Mouse (Mus musculus) MEL (cell line): ENCODE measurements around the gene Agbl2. TPM values are rescaled to one million over a fixed set of nuclear protein-coding genes. Genes with fewer than 3 reads are reported as not detected.
A peak's percentile ranks its signal among the peaks of the same experiment; 100 is the strongest.

ENCODE experiments used
- DNase-seq: peaks from one replicate; pipeline ENCODE4 v3.0.0; 2011; ENCODE audit warnings: low read depth, low spot score
- H3K27ac ChIP-seq: 2 replicates; pipeline ENCODE4 v1.5.1; 2012; ENCODE audit warnings: low read depth, mild to moderate bottlenecking, control low read depth, low read length, moderate library complexity; ENCODE audit not compliant: control insufficient read depth
- H3K27me3 ChIP-seq, 2 experiments: fragments of 150-350 bp in 1 of 2; sonication (generic) in 1 of 2; 2 replicates each; pipeline ENCODE4 v1.6.1; 2012; ENCODE audit warnings: low read length in 2 of 2, mild to moderate bottlenecking in 2 of 2, improper control_type of control experiment in 1 of 2, moderate library complexity in 1 of 2; ENCODE audit not compliant: insufficient read depth in 2 of 2, control insufficient read depth in 1 of 2
- H3K36me3 ChIP-seq, 2 experiments: 2 replicates each; pipeline ENCODE4 v1.6.1; 2012 to 2014; ENCODE audit warnings: low read length in 2 of 2, improper control_type of control experiment in 1 of 2, inconsistent platforms in 1 of 2, mild to moderate bottlenecking in 1 of 2; ENCODE audit not compliant: insufficient read depth in 2 of 2, control insufficient read depth in 1 of 2
- H3K4me1 ChIP-seq, 2 experiments: fragments of 150-350 bp in 1 of 2; sonication (generic) in 1 of 2; 2 replicates each; pipeline ENCODE4 v1.6.1; 2012; ENCODE audit warnings: low read length in 2 of 2, improper control_type of control experiment in 1 of 2, mild to moderate bottlenecking in 1 of 2; ENCODE audit not compliant: insufficient read depth in 2 of 2, control insufficient read depth in 1 of 2
- H3K4me3 ChIP-seq, 2 experiments: fragments of 150-350 bp in 1 of 2; sonication (generic) in 1 of 2; 2 replicates each; pipeline ENCODE4 v1.5.1; 2012; ENCODE audit warnings: low read depth in 2 of 2, low read length in 2 of 2, mild to moderate bottlenecking in 2 of 2, moderate library complexity in 2 of 2, control low read depth in 1 of 2, improper control_type of control experiment in 1 of 2; ENCODE audit not compliant: control insufficient read depth in 1 of 2, insufficient read depth in 1 of 2
- H3K79me2 ChIP-seq: 2 replicates; pipeline ENCODE4 v1.6.1; 2012; ENCODE audit warnings: mild to moderate bottlenecking, low read length, moderate library complexity; ENCODE audit not compliant: control insufficient read depth, poor library complexity, insufficient read depth
- H3K9ac ChIP-seq: 2 replicates; pipeline ENCODE4 v1.6.1; 2012; ENCODE audit warnings: low read depth, mild to moderate bottlenecking, control low read depth, low read length, moderate library complexity; ENCODE audit not compliant: control insufficient read depth, poor library complexity, severe bottlenecking
- H3K9me3 ChIP-seq: fragments of 150-350 bp; sonication (generic); replicated peaks from 2 replicates; pipeline ENCODE4 v1.6.1; 2012; ENCODE audit warnings: mild to moderate bottlenecking, low read length, improper control_type of control experiment, moderate library complexity; ENCODE audit not compliant: insufficient read depth
- BHLHE40 ChIP-seq: IDR thresholded peaks from 2 replicates; pipeline ENCODE4 v1.6.1; 2012; ENCODE audit warnings: low read depth, mild to moderate bottlenecking, inconsistent platforms, low read length, improper control_type of control experiment, borderline replicate concordance
- CHD1 ChIP-seq: IDR thresholded peaks from 2 replicates; pipeline ENCODE4 v1.6.1; 2012; ENCODE audit warnings: low read depth, mild to moderate bottlenecking, inconsistent platforms, low read length, improper control_type of control experiment
- E2F4 ChIP-seq: IDR thresholded peaks from 2 replicates; pipeline ENCODE4 v1.6.1; 2011; ENCODE audit warnings: low read depth, low read length, improper control_type of control experiment, borderline replicate concordance
- ELF1 ChIP-seq: IDR thresholded peaks from 2 replicates; pipeline ENCODE4 v1.6.1; 2014; ENCODE audit warnings: low read depth, mild to moderate bottlenecking, inconsistent platforms, low read length, improper control_type of control experiment, moderate library complexity
- GABPA ChIP-seq: IDR thresholded peaks from 2 replicates; pipeline ENCODE4 v1.6.1; 2012; ENCODE audit warnings: low read depth, mild to moderate bottlenecking, inconsistent platforms, low read length, improper control_type of control experiment, moderate library complexity
- GATA1 ChIP-seq: IDR thresholded peaks from 2 replicates; pipeline ENCODE4 v1.6.1; 2011; ENCODE audit warnings: low read depth, low read length, improper control_type of control experiment
- HCFC1 ChIP-seq: IDR thresholded peaks from 2 replicates; pipeline ENCODE4 v1.6.1; 2012; ENCODE audit warnings: low read depth, mild to moderate bottlenecking, inconsistent platforms, low read length, improper control_type of control experiment, moderate library complexity
- JUND ChIP-seq: IDR thresholded peaks from 2 replicates; pipeline ENCODE4 v1.6.1; 2011; ENCODE audit warnings: low read depth, mild to moderate bottlenecking, improper control_type of control experiment, low read length
- KAT2A ChIP-seq: conservative IDR thresholded peaks from 2 replicates; pipeline ENCODE4 v1.6.1; 2012; ENCODE audit warnings: low read depth, low read length, improper control_type of control experiment, inconsistent platforms
- MAZ ChIP-seq: IDR thresholded peaks from 2 replicates; pipeline ENCODE4 v1.6.1; 2012; ENCODE audit warnings: low read depth, mild to moderate bottlenecking, inconsistent platforms, low read length, improper control_type of control experiment
- MEF2A ChIP-seq: IDR thresholded peaks from 2 replicates; pipeline ENCODE4 v1.6.1; 2014; ENCODE audit warnings: low read depth, mild to moderate bottlenecking, inconsistent platforms, low read length, improper control_type of control experiment; ENCODE audit not compliant: poor library complexity, insufficient replicate concordance, severe bottlenecking; ENCODE audit errors: extremely low read depth
- MXI1 ChIP-seq: IDR thresholded peaks from 2 replicates; pipeline ENCODE4 v1.6.1; 2011; ENCODE audit warnings: mild to moderate bottlenecking, low read depth, low read length, improper control_type of control experiment
- MYB ChIP-seq: IDR thresholded peaks from 2 replicates; pipeline ENCODE4 v1.6.1; 2011; ENCODE audit warnings: mild to moderate bottlenecking, low read depth, low read length, improper control_type of control experiment
- MYC ChIP-seq: IDR thresholded peaks from 2 replicates; pipeline ENCODE4 v1.6.1; 2011; ENCODE audit warnings: low read depth, mild to moderate bottlenecking, low read length, improper control_type of control experiment, moderate library complexity
- NRF1 ChIP-seq: IDR thresholded peaks from 2 replicates; pipeline ENCODE4 v1.6.1; 2014; ENCODE audit warnings: low read depth, mild to moderate bottlenecking, inconsistent platforms, low read length, improper control_type of control experiment, moderate library complexity; ENCODE audit not compliant: poor library complexity, insufficient read depth, severe bottlenecking
- POLR2A ChIP-seq, 2 experiments: IDR thresholded peaks; 2 replicates each; pipeline ENCODE4 v1.6.1; 2011 to 2012; ENCODE audit warnings: low read length in 2 of 2, mild to moderate bottlenecking in 2 of 2, control low read depth in 1 of 2, improper control_type of control experiment in 1 of 2, low read depth in 1 of 2, moderate library complexity in 1 of 2; ENCODE audit not compliant: control insufficient read depth in 1 of 2, insufficient read depth in 1 of 2, poor library complexity in 1 of 2
- POLR2AphosphoS2 ChIP-seq: IDR thresholded peaks from 2 replicates; pipeline ENCODE4 v1.6.1; 2011; ENCODE audit warnings: low read length, improper control_type of control experiment
- SIN3A ChIP-seq: IDR thresholded peaks from 2 replicates; pipeline ENCODE4 v1.6.1; 2012; ENCODE audit warnings: low read length, improper control_type of control experiment, inconsistent platforms
- SMC3 ChIP-seq: IDR thresholded peaks from 2 replicates; pipeline ENCODE4 v1.6.1; 2011; ENCODE audit warnings: low read depth, low read length, improper control_type of control experiment
- UBTF ChIP-seq: IDR thresholded peaks from 2 replicates; pipeline ENCODE4 v1.6.1; 2012; ENCODE audit warnings: low read depth, mild to moderate bottlenecking, inconsistent platforms, low read length, improper control_type of control experiment, moderate library complexity, borderline replicate concordance; ENCODE audit not compliant: insufficient read depth
- USF1 ChIP-seq: IDR thresholded peaks from 2 replicates; pipeline ENCODE4 v1.6.1; 2014; ENCODE audit warnings: low read depth, mild to moderate bottlenecking, inconsistent platforms, low read length, improper control_type of control experiment, moderate library complexity
- USF2 ChIP-seq, 2 experiments: IDR thresholded peaks; 2 replicates each; pipeline ENCODE4 v1.6.1; 2011 to 2012; ENCODE audit warnings: improper control_type of control experiment in 2 of 2, low read length in 2 of 2, borderline replicate concordance in 1 of 2, inconsistent platforms in 1 of 2, low read depth in 1 of 2, mild to moderate bottlenecking in 1 of 2; ENCODE audit not compliant: insufficient read depth in 1 of 2
- ZKSCAN1 ChIP-seq: IDR thresholded peaks from 2 replicates; pipeline ENCODE4 v1.6.1; 2012; ENCODE audit warnings: low read depth, mild to moderate bottlenecking, inconsistent platforms, low read length, improper control_type of control experiment, moderate library complexity
- polyA plus RNA-seq, 2 experiments: library from polyadenylated mRNA; stranded (reverse) in 1 of 2; unstranded in 1 of 2; fragments of >175 nt in 1 of 2; fragments of >200 nt in 1 of 2; gene quantifications; 2 replicates each; pipeline versions ENCODE4 v1.2.1 to v1.2.4; 2012; ENCODE audit warnings: low replicate concordance in 2 of 2, low read depth in 1 of 2; ENCODE audit not compliant: insufficient read length in 2 of 2, insufficient read depth in 1 of 2, missing spikeins in 1 of 2
- total RNA-seq: library from RNA; depleted of rRNA; stranded (reverse); fragments of 300-350 nt; gene quantifications from 2 replicates; pipeline ENCODE4 v1.2.3, GENCODE M21; 2012

Gene Agbl2
- total and polyA plus RNA-seq, 3 experiments, result not detected

DNA sequence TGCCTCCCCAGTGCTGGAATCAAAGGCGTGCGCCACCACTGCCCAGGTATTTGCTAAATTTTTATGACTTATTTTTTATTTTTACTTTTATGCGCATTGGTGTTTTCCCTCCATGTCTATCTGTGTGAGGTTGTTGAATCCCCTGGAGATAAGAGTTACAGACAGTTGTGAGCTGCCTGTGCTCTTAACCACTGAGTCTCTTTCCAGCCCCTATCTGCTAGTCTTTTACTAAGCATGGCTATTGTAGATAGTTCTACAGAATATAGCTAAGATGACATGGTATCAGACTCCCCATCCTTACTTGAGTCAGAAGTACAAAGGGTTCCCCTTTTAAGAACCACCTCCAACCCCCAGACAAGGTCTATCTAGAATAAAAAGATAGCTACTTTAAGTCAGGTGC lies 28.3 kb upstream of the Agbl2 start (continued):
- TF ChIP-seq HCFC1, result no peak
- no peak for TF ChIP-seq NRF1
- peak; percentile 35; the same call in 1 of the 2 replicates for TF ChIP-seq ZKSCAN1
- TF ChIP-seq KAT2A, result no peak
- no peak; the same call in 1 of the 2 replicates for TF ChIP-seq MAZ
- TF ChIP-seq ELF1, result no peak
- no peak for TF ChIP-seq MEF2A
- no peak for TF ChIP-seq POLR2AphosphoS2
- TF ChIP-seq GABPA, result no peak
- peak; percentile 89 for TF ChIP-seq GATA1

DNA sequence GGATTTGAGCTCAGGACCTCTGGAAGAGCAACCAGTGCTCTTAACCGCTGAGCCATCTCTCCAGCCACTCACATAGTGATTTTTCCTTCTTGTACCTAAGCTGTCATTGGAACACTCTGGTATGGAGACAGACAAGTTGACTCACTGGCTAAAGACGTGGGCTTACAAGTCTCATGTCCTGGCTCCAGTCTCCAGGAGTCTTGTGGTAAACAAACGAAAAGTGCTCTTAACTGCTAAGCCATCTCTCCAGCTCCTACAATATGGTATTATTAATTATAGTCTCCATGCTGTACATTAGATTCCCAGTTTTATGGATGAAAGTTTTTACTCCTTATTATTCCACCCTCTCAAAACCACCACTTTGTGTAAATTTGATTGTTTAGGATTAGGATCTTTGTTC lies 17.4 kb upstream of the Agbl2 start:
- no peak overlapping the region for H3K9ac ChIP-seq
- H3K9me3 ChIP-seq, result no peaks in the 10 kb centered on the region
- TF ChIP-seq E2F4 (no peak), MYB (no peak), ZKSCAN1 (no peak), JUND (no peak), CHD1 (no peak), MEF2A (no peak), POLR2A (IDR thresholded peaks at IDR 0.05; ENCODE audit: control insufficient read depth in 1 of 2, insufficient read depth in 1 of 2, low read depth in 1 of 2, low read length in 2 of 2, poor library complexity in 1 of 2) (no peak), UBTF (no peak), SIN3A (no peak), MXI1 (no peak), POLR2AphosphoS2 (no peak), BHLHE40 (no peak), MYC (no peak), USF2 (IDR thresholded peaks at IDR 0.05; ENCODE audit: borderline replicate concordance in 1 of 2, insufficient read depth in 1 of 2, low read depth in 1 of 2, low read length in 2 of 2) (no peak), ELF1 (no peak), USF1 (no peak), SMC3 (no peak)
- H3K4me3 ChIP-seq, result no peak overlapping the region
- peaks cover 4% of the 10 kb centered on the region for H3K79me2 ChIP-seq
- H3K4me1 ChIP-seq, result no peaks in the 10 kb centered on the region
- peaks cover 0 to 70% of the 10 kb centered on the region in 2 experiments; a peak in 2 of 4 replicates for H3K36me3 ChIP-seq
- DNase-seq, result no peak
- H3K27ac ChIP-seq, result no peak overlapping the region
- H3K27me3 ChIP-seq, result no peaks in the 10 kb centered on the region
